Mouse (Mus musculus) embryonic fibroblast, embryonic 13.5 days (primary cell): ENCODE measurements at regions not wholly inside any gene's neighbourhood (a gene's known extent, or its start where the extent isn't known, plus 50 kb on each side); places are given as distances from the start of the nearest gene placed in this dataset.
A peak's percentile ranks its signal among the peaks of the same experiment; 100 is the strongest.
"Not testable (repeated sequence)": the region's sequence is repeated elsewhere in the genome, so short reads cannot be mapped to it uniquely, and the experiment has no call there.

Experiments
- H3K27ac ChIP-seq: 2 replicates; pipeline ENCODE4 v1.5.1; 2012; ENCODE audit warnings: low read length, control low read depth, inconsistent platforms; ENCODE audit not compliant: insufficient read depth
- H3K4me1 ChIP-seq: 2 replicates; pipeline ENCODE4 v1.6.1; 2011; ENCODE audit warnings: low read length; ENCODE audit not compliant: control insufficient read depth, insufficient read depth
- H3K4me3 ChIP-seq: 2 replicates; pipeline ENCODE4 v1.5.1; 2011; ENCODE audit warnings: mild to moderate bottlenecking, control low read depth, low read length; ENCODE audit not compliant: insufficient read depth
- CTCF ChIP-seq: IDR thresholded peaks from 2 replicates; pipeline ENCODE4 v1.5.1; 2011; ENCODE audit warnings: mild to moderate bottlenecking, control low read depth, low read length, moderate library complexity, borderline replicate concordance; ENCODE audit not compliant: insufficient read depth
- POLR2A ChIP-seq: IDR thresholded peaks from 2 replicates; pipeline ENCODE4 v1.6.1; 2011; ENCODE audit warnings: low read depth, mild to moderate bottlenecking, control low read depth, low read length, moderate library complexity

- no peak overlapping the region for H3K27ac ChIP-seq
- H3K4me1 ChIP-seq, result peaks cover 3% of the 10 kb centered on the region; the same call in 1 of the 2 replicates
- H3K4me3 ChIP-seq, result no peak overlapping the region
- TF ChIP-seq CTCF (no peak), POLR2A (no peak)
These were observed 156.8 kb downstream of the Bcl2l11 start for GRCm38 (mm10) chr2:128282591-128282990.

DNA sequence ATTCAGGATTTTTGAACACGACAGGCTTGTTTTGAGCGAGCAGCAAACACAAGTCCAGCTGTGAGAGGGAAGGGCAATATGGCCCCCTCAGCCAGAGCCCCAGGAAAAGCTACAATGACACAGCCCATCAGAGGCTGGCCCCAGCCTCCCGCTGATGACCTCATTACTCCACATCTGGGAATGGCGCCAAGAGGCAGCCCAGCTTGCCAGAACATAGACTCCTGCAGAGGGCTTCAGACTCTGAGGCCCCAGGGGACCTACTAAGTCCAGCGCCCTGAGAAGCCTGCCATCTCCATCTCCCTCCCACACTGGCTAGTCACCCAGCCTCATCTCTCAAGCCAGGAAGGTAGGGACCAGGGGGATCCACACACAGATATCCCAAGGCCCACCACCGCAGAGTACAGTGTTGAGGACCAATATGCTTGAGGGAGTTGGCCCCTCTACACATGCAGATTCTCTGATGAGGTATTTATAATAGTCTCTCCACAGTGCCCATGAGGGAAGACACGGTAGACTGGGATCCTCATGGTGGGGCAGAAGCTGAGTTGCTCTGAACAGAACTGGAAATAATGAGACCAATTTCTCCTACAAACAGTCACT lies 159.1 kb downstream of the Bcl2l11 start:
- TF ChIP-seq POLR2A (no peak), CTCF (no peak)
- Histone ChIP-seq H3K4me1 (peaks cover 9% of the 10 kb centered on the region), H3K27ac (no peak overlapping the region), H3K4me3 (no peak overlapping the region)

GRCm38 (mm10) chr2:128285457-128285856 lies 159.6 kb downstream of the Bcl2l11 start:
- TF ChIP-seq POLR2A, result no peak
- TF ChIP-seq CTCF, result no peak
- Histone ChIP-seq H3K4me3 (no peak overlapping the region), H3K27ac (no peak overlapping the region), H3K4me1 (peaks cover 9% of the 10 kb centered on the region)

GRCm38 (mm10) chr2:128288138-128288551 lies 162.3 kb downstream of the Bcl2l11 start:
- Histone ChIP-seq H3K4me3 (no peak overlapping the region), H3K4me1 (peaks cover 9% of the 10 kb centered on the region), H3K27ac (no peak overlapping the region)
- TF ChIP-seq CTCF (no peak), POLR2A (no peak)

DNA sequence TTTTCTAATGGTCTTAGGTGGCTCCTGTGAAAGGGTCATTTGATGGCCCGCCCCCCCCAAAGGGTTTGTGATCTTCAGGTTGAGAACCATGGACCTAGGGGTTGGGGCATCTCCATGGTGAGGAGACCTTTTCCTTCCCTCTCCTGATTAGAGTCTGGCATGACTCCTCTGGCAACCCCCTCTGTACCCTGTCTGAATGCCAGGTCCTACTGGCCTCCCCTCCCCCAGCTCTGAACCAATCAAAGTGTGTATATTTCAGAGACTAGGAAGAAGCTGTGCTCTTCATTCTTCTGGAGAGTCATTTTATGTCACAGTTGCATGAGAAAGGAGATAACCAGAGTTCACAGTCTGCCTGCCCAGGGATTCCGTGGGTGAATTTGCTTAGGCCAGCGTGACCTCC lies 164.8 kb downstream of the Bcl2l11 start:
- no peak overlapping the region for H3K4me3 ChIP-seq
- H3K4me1 ChIP-seq, result peaks cover 6% of the 10 kb centered on the region
- TF ChIP-seq POLR2A, result no peak
- no peak for TF ChIP-seq CTCF
- H3K27ac ChIP-seq, result no peak overlapping the region

- no peak for TF ChIP-seq POLR2A
- TF ChIP-seq CTCF, result no peak
- H3K4me1 ChIP-seq, result peaks cover 11% of the 10 kb centered on the region
- H3K27ac ChIP-seq, result no peak overlapping the region
- no peak overlapping the region for H3K4me3 ChIP-seq
These were observed 168.8 kb downstream of the Bcl2l11 start for GRCm38 (mm10) chr2:128294610-128295009.

DNA sequence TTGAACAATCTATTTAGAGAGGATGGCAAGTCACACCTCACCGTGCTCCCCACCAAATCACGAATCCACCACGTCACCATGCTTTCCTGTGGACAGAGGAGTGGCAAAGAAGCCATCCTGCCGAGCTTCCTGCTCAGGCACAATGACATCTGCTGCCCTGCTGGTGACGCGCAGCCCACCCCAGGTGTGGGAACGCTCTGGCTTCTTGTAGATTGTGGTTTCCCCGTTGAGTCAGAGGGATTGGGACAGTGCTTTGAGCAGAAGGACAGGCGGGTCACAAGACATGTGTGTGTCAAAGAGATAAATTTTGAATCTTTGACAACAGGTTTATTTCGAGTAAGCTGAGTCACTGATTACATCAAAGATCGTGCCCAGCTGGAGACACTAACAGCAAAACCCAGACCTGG lies 169.2 kb downstream of the Bcl2l11 start:
- H3K4me1 ChIP-seq, result peaks cover 11% of the 10 kb centered on the region
- H3K27ac ChIP-seq, result no peak overlapping the region
- no peak overlapping the region for H3K4me3 ChIP-seq
- TF ChIP-seq POLR2A (no peak), CTCF (no peak)

DNA sequence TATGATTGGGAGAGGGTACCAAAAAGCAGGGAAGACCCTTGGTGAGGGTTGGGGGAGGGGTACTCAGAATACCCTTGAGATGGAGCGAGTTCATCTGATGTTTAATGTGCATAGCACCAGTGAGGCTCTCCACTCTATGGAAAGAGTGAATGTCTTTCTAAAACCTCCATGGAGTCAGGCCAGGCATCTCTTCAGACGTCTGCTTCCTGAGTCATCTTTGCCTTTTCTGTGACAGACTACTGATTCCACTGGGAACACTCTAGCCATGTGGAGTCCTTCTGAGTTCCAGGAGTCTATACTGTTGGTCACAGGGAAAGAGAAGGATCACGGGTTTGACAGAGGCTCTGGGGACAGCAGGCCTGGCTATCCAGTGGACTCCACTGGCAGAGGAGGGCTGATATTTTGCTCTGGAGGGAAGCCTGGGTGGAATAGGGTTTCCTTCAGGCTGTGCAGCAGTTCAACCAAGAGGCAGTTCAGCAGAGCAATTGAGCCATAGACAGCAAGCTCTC lies 169.9 kb downstream of the Bcl2l11 start:
- Histone ChIP-seq H3K4me3 (no peak overlapping the region), H3K27ac (peak overlapping the region; percentile 30), H3K4me1 (peaks cover 11% of the 10 kb centered on the region)
- no peak for TF ChIP-seq CTCF
- no peak for TF ChIP-seq POLR2A

DNA sequence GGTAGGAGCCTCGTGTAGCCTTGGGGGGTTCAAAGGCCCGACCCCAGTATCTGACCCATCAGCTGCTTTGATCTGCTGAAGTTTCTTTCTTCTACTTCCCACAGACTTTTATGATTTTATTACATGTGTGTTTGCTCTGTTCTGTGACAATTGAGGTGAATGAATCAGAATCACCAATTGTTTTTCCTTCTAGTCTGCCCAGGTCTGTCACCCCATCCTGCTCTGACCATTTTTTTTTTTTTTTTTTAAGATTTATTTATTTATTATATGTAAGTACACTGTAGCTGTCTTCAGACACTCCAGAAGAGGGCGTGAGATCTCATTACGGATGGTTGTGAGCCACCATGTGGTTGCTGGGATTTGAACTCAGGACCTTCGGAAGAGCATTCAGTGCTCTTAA lies 170.6 kb downstream of the Bcl2l11 start:
- H3K4me1 ChIP-seq, result peaks cover 11% of the 10 kb centered on the region
- not testable (repeated sequence) for H3K27ac ChIP-seq, H3K4me3 ChIP-seq

GRCm38 (mm10) chr2:128296897-128297296 lies 171.1 kb downstream of the Bcl2l11 start:
- H3K4me1 ChIP-seq, result peaks cover 11% of the 10 kb centered on the region
- TF ChIP-seq CTCF, result no peak
- TF ChIP-seq POLR2A, result no peak
- no peak overlapping the region for H3K4me3 ChIP-seq
- peak overlapping the region; percentile 3; the same call in 1 of the 2 replicates for H3K27ac ChIP-seq

- Histone ChIP-seq H3K27ac (no peak overlapping the region), H3K4me1 (peaks cover 11% of the 10 kb centered on the region), H3K4me3 (no peak overlapping the region)
- TF ChIP-seq POLR2A (no peak), CTCF (no peak)
These were observed 172.0 kb downstream of the Bcl2l11 start for GRCm38 (mm10) chr2:128297821-128298220.
